20 mouse cellular contexts compared by ENCODE assay signal in the genomic region with DNA sequence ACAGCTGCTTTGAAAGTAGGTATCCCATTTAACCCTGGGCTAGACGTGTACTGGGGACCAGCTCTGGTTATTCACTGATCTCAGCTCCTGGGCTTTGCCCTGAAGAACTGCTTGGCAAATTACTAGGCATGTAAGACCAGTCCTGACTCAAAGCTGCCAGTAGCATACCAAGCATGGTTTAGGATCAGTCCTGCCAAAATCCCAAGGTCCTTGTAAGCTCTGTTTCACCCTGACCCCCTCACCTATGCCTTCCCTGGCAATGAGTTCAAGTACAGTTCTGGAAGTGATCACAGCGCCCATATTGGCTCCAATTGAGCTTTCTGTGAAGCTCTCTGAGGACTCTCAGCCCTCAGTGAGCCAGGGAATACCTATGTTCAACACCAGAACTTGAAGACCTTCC.
A peak's percentile ranks its signal among the peaks of the same experiment; 100 is the strongest.
DNase-seq lines count a peak whose midpoint lies in the region; ATAC-seq and TF ChIP-seq lines count a peak whose summit lies in the region.
"Had no signal": no experiment of that assay in that cellular context is flagged by ENCODE, and none has a peak within 500 bp of the region (broad histone marks: within the 10 kb centered on the region; RNA-seq: fewer than 3 reads in every experiment).

No protein-coding gene starts in this region.

- no peak overlapping the region for H3K4me2 ChIP-seq in liver, embryonic 11.5 days
- H3K4me2 ChIP-seq: embryonic facial prominence, embryonic 15.5 days; heart, embryonic 12.5 days; hindbrain, embryonic 14.5 days had no signal

- no peaks in the 10 kb centered on the region for H3K79me2 ChIP-seq in liver, adult 2 months (ENCODE audit: control insufficient read depth, insufficient read depth, low read length)

- no peaks in the 10 kb centered on the region for H3K4me1 ChIP-seq in liver, adult 2 months (ENCODE audit: control insufficient read depth, insufficient read depth, low read length)
- no peaks in the 10 kb centered on the region for H3K4me1 ChIP-seq in liver, embryonic 11.5 days (replicated peaks; ENCODE audit: control insufficient read depth, insufficient read depth, low read length)
- H3K4me1 ChIP-seq: embryonic facial prominence, embryonic 15.5 days; heart, embryonic 12.5 days had no signal

- 76% methylated on average over 2 of the region's 2 CpGs for WGBS in liver, adult 2 months
- 48% methylated on average over 2 of the region's 2 CpGs for WGBS in liver, embryonic 11.5 days

- peak; percentile 35 for DNase-seq in kidney, adult 11 months
- DNase-seq in kidney, adult 18-20 months = no peak
- peak; percentile 5 for DNase-seq in liver, adult 2 months (ENCODE audit: extremely low read depth, low read depth, low spot score)
- no peak for DNase-seq in liver, embryonic 11.5 days (ENCODE audit: low spot score)
- peak; percentile 36 for DNase-seq in adrenal gland, adult 8-10 months
- DNase-seq in testis, postnatal 10 days (ENCODE audit: low spot score) = no peak
- no peak for DNase-seq in left cerebral cortex, postnatal 36 days (ENCODE audit: low spot score in 2 of 2)
- DNase-seq: cerebellum, adult 11 months; cerebellum, adult 8-10 months; cerebellum, postnatal 14 days; embryo, embryonic 11 days; gastrocnemius, adult 2 months; gastrocnemius, postnatal 25 days had no signal

- TF ChIP-seq CTCF in liver, adult 2 months (IDR thresholded peaks at IDR 0.05; ENCODE audit: low read depth, low read length) = no peak

- intact Hi-C loops in left cerebral cortex, postnatal 36 days (cut with DNase I) = no loop called here

- no peak overlapping the region for H3K27ac ChIP-seq in liver, adult 2 months (replicated peaks; ENCODE audit: insufficient read depth, low read depth, low read length)
- no peak overlapping the region for H3K27ac ChIP-seq in liver, embryonic 11.5 days (ENCODE audit: low read depth, low read length)
- H3K27ac ChIP-seq: embryonic facial prominence, embryonic 15.5 days; forebrain, embryonic 10.5 days; gastrocnemius, adult 2 months; hindbrain, embryonic 10.5 days; hindbrain, embryonic 14.5 days had no signal

- TF ChIP-seq POLR2A in liver, adult 2 months (IDR thresholded peaks at IDR 0.05; ENCODE audit: extremely low read depth, insufficient read depth, low read length) = no peak

- H3K9ac ChIP-seq in liver, adult 2 months (ENCODE audit: low read depth, low read length) = no peak overlapping the region
- no peak overlapping the region for H3K9ac ChIP-seq in liver, embryonic 11.5 days (ENCODE audit: low read depth, low read length)
- H3K9ac ChIP-seq: embryonic facial prominence, embryonic 15.5 days; heart, embryonic 12.5 days; hindbrain, embryonic 14.5 days had no signal

- H3K27me3 ChIP-seq in liver, adult 2 months (ENCODE audit: control insufficient read depth, insufficient read depth, low read length) = no peaks in the 10 kb centered on the region
- no peaks in the 10 kb centered on the region for H3K27me3 ChIP-seq in liver, embryonic 11.5 days (replicated peaks; ENCODE audit: control insufficient read depth, insufficient read depth, low read length)
- H3K27me3 ChIP-seq: embryonic facial prominence, embryonic 15.5 days had no signal

- H3K36me3 ChIP-seq in liver, adult 2 months (ENCODE audit: control insufficient read depth, insufficient read depth, low read length) = no peaks in the 10 kb centered on the region
- H3K36me3 ChIP-seq in liver, embryonic 11.5 days (ENCODE audit: control insufficient read depth, insufficient read depth, low read length) = no peaks in the 10 kb centered on the region
- H3K36me3 ChIP-seq: embryonic facial prominence, embryonic 15.5 days; forebrain, embryonic 10.5 days; heart, embryonic 12.5 days; hindbrain, embryonic 10.5 days had no signal

- ATAC-seq in liver, embryonic 11.5 days (replicated peaks; ENCODE audit: low FRiP score) = no peak
- ATAC-seq: forebrain, embryonic 14.5 days had no signal

- H3K4me3 ChIP-seq in liver, adult 2 months (ENCODE audit: insufficient read depth, low read depth, low read length) = no peak overlapping the region
- H3K4me3 ChIP-seq in liver, embryonic 11.5 days (ENCODE audit: low read depth, low read length) = no peak overlapping the region
- H3K4me3 ChIP-seq: embryonic facial prominence, embryonic 15.5 days; erythroblast, embryonic 14.5 days; forebrain, embryonic 10.5 days; gastrocnemius, adult 2 months; heart, embryonic 12.5 days; hindbrain, embryonic 10.5 days had no signal

- no peaks in the 10 kb centered on the region for H3K9me3 ChIP-seq in liver, embryonic 11.5 days (ENCODE audit: control insufficient read depth, low read length)
- H3K9me3 ChIP-seq: embryonic facial prominence, embryonic 15.5 days; forebrain, embryonic 10.5 days; heart, embryonic 12.5 days; hindbrain, embryonic 10.5 days had no signal

Comparison
In these comparisons a context has a peak if more than half of its experiments do, and no peak if none do; other contexts are left out.
1. DNase-seq: peak in kidney, adult 11 months (single experiment), liver, adult 2 months (single experiment) and adrenal gland, adult 8-10 months (single experiment); none in kidney, adult 18-20 months (single experiment), liver, embryonic 11.5 days (single experiment), testis, postnatal 10 days (single experiment) and left cerebral cortex, postnatal 36 days (0 of 2).